Mouse (Mus musculus) v-Abl transformed pro-B cells (cell line): ENCODE measurements around the gene Gm10260.

Experiments
- in situ Hi-C, 2 experiments: fragments of 400-800 bp; cut with MboI; formaldehyde crosslinking; loops; one replicate each; pipeline ENCODE4 v1.15.1; 2025; ENCODE audit not compliant: unreplicated experiment in 2 of 2

Gene Gm10260

GRCm38 (mm10) chr13:97711510-97711909 lies 48.9 kb downstream of the Gm10260 start:
- in situ Hi-C loops = loop anchor here in 1 of 2 experiments (5.0 kb wide), 1 partner anchor 101 kb away; no protein-coding TSS in a partner anchor
